Mouse (Mus musculus) liver, embryonic 11.5 days (tissue): Measurements from ENCODE around the gene Trim56. TPM values are rescaled to one million over a fixed set of nuclear protein-coding genes. Genes with fewer than 3 reads are reported as not detected.

Experiments
- ATAC-seq: fragments of 200-750 bp; cut with Nextera tagmentation; replicated peaks from 2 replicates; pipeline ENCODE4 v1.8.0; 2017; ENCODE audit warnings: moderate number of reproducible peaks, mild to moderate bottlenecking, moderate TSS enrichment, moderate library complexity; ENCODE audit not compliant: low FRiP score
- DNase-seq: peaks from one replicate; pipeline ENCODE4 v3.0.0-alpha.2; 2017; ENCODE audit warnings: low spot score
- H3K27ac ChIP-seq: fragments of 300-500 bp; sonication (generic); 2 replicates; pipeline ENCODE4 v1.5.1; 2014; ENCODE audit warnings: mild to moderate bottlenecking, low read depth, low read length, control low read depth
- H3K27me3 ChIP-seq: fragments of 300-500 bp; sonication (generic); replicated peaks from 2 replicates; pipeline ENCODE4 v1.6.1; 2014; ENCODE audit warnings: low read length, mixed read lengths; ENCODE audit not compliant: control insufficient read depth, insufficient read depth
- H3K36me3 ChIP-seq: fragments of 300-500 bp; sonication (generic); 2 replicates; pipeline ENCODE4 v1.6.1; 2014; ENCODE audit warnings: mild to moderate bottlenecking, low read length, moderate library complexity, mixed read lengths; ENCODE audit not compliant: control insufficient read depth, insufficient read depth
- H3K4me1 ChIP-seq: fragments of 300-500 bp; sonication (generic); replicated peaks from 2 replicates; pipeline ENCODE4 v1.6.1; 2014; ENCODE audit warnings: low read length, mixed read lengths; ENCODE audit not compliant: control insufficient read depth, insufficient read depth
- H3K4me2 ChIP-seq: fragments of 300-500 bp; sonication (generic); 2 replicates; pipeline ENCODE4 v1.6.1; 2014; ENCODE audit warnings: mild to moderate bottlenecking, control low read depth, moderate library complexity
- H3K4me3 ChIP-seq: fragments of 300-500 bp; sonication (generic); 2 replicates; pipeline ENCODE4 v1.5.1; 2014; ENCODE audit warnings: low read depth, low read length, control low read depth
- H3K9ac ChIP-seq: fragments of 300-500 bp; sonication (generic); 2 replicates; pipeline ENCODE4 v1.6.1; 2014; ENCODE audit warnings: low read depth, low read length, control low read depth
- H3K9me3 ChIP-seq: fragments of 300-500 bp; sonication (generic); 2 replicates; pipeline ENCODE4 v1.6.1; 2016; ENCODE audit warnings: low read length, inconsistent platforms, mixed read lengths; ENCODE audit not compliant: control insufficient read depth
- WGBS: fragments of 180-500 bp; shearing (Covaris S2); extraction: QIAGEN DNeasy Blood & Tissue Kit; methylation state at CpG from one replicate; pipeline ENCODE4 v1.1.7; 2014; 5-methylcytosine and 5-hydroxymethylcytosine counted together
- polyA plus RNA-seq: library from polyadenylated mRNA; unstranded; fragments of >200 nt; fragmentation: Nextera tagmentation; extraction: Ambion mirVana; gene quantifications from 2 replicates; pipeline ENCODE4 v1.2.1, GENCODE M21; 2014

The Trim56 gene
- polyA plus RNA-seq, 1 experiment from 2014 or later: 8.7 TPM

GRCm38 (mm10) chr5:137114891-137115561 is 983 bp downstream of the Trim56 start:
- ATAC-seq (no peak), DNase-seq (no peak)
- H3K9ac ChIP-seq: peak overlapping the region; percentile 87
- peaks cover 25% of the 10 kb centered on the region for H3K36me3 ChIP-seq
- peak overlapping the region; percentile 94 for H3K4me2 ChIP-seq
- peaks cover 36% of the 10 kb centered on the region for H3K9me3 ChIP-seq
- peaks cover 9% of the 10 kb centered on the region for H3K4me1 ChIP-seq
- no peaks in the 10 kb centered on the region for H3K27me3 ChIP-seq
- 59% methylated on average over 9 of the region's 9 CpGs for WGBS
- peak overlapping the region; percentile 93 for H3K27ac ChIP-seq
- H3K4me3 ChIP-seq: peak overlapping the region; percentile 77

- no peak overlapping the region for H3K4me2 ChIP-seq
- peaks cover 25% of the 10 kb centered on the region for H3K36me3 ChIP-seq
- ATAC-seq (no peak), DNase-seq (no peak)
- H3K9ac ChIP-seq: no peak overlapping the region
- peaks cover 39% of the 10 kb centered on the region for H3K9me3 ChIP-seq
- H3K4me3 ChIP-seq: no peak overlapping the region
- no peaks in the 10 kb centered on the region for H3K27me3 ChIP-seq
- 75% methylated on average over 5 of the region's 5 CpGs for WGBS
- no peak overlapping the region for H3K27ac ChIP-seq
- peaks cover 9% of the 10 kb centered on the region for H3K4me1 ChIP-seq
Measured at GRCm38 (mm10) chr5:137111542-137112408, 4.2 kb downstream of the Trim56 start.

- Histone ChIP-seq H3K9me3 (peaks cover 39% of the 10 kb centered on the region), H3K4me3 (no peak overlapping the region), H3K4me1 (peaks cover 9% of the 10 kb centered on the region), H3K27ac (no peak overlapping the region), H3K27me3 (no peaks in the 10 kb centered on the region), H3K9ac (no peak overlapping the region), H3K4me2 (no peak overlapping the region), H3K36me3 (peaks cover 25% of the 10 kb centered on the region)
- WGBS: 86% methylated on average over 12 of the region's 12 CpGs
- no peak for DNase-seq
- no peak for ATAC-seq
Measured at GRCm38 (mm10) chr5:137110863-137111262, 5.1 kb downstream of the Trim56 start.

- no peak overlapping the region for H3K4me3 ChIP-seq
- peaks cover 39% of the 10 kb centered on the region for H3K9me3 ChIP-seq
- peaks cover 4% of the 10 kb centered on the region for H3K4me1 ChIP-seq
- no peak overlapping the region for H3K9ac ChIP-seq
- H3K36me3 ChIP-seq: peaks cover 25% of the 10 kb centered on the region
- 57% methylated on average over 25 of the region's 25 CpGs for WGBS
- DNase-seq: no peak
- no peak for ATAC-seq
- H3K27ac ChIP-seq: no peak overlapping the region
- no peak overlapping the region for H3K4me2 ChIP-seq
- H3K27me3 ChIP-seq: no peaks in the 10 kb centered on the region
Measured at GRCm38 (mm10) chr5:137109941-137110593, 5.9 kb downstream of the Trim56 start.

GRCm38 (mm10) chr5:137108111-137108510 is 7.9 kb downstream of the Trim56 start:
- ATAC-seq (no peak), DNase-seq (no peak)
- Histone ChIP-seq H3K4me3 (no peak overlapping the region), H3K27ac (no peak overlapping the region), H3K4me2 (no peak overlapping the region), H3K9me3 (peaks cover 19% of the 10 kb centered on the region), H3K27me3 (no peaks in the 10 kb centered on the region), H3K4me1 (peaks cover 8% of the 10 kb centered on the region), H3K36me3 (peaks cover 7% of the 10 kb centered on the region), H3K9ac (no peak overlapping the region)
- 54% methylated on average over 6 of the region's 6 CpGs for WGBS

GRCm38 (mm10) chr5:137107670-137108069 is 8.3 kb downstream of the Trim56 start:
- Histone ChIP-seq H3K4me2 (no peak overlapping the region), H3K27ac (no peak overlapping the region), H3K36me3 (peaks cover 2% of the 10 kb centered on the region), H3K27me3 (no peaks in the 10 kb centered on the region), H3K9ac (no peak overlapping the region), H3K9me3 (peaks cover 15% of the 10 kb centered on the region), H3K4me3 (no peak overlapping the region), H3K4me1 (peaks cover 13% of the 10 kb centered on the region)
- ATAC-seq (no peak), DNase-seq (no peak)
- 72% methylated on average over 8 of the region's 8 CpGs for WGBS

- Histone ChIP-seq H3K9me3 (peaks cover 11% of the 10 kb centered on the region), H3K36me3 (no peaks in the 10 kb centered on the region; the same call in 1 of the 2 replicates), H3K27me3 (no peaks in the 10 kb centered on the region), H3K27ac (no peak overlapping the region), H3K4me2 (peak overlapping the region; percentile 23; the same call in 1 of the 2 replicates), H3K4me1 (peaks cover 17% of the 10 kb centered on the region), H3K4me3 (no peak overlapping the region), H3K9ac (no peak overlapping the region)
- ATAC-seq: no peak; the same call in 1 of the 2 replicates
- DNase-seq: peak; percentile 75
- 4% methylated on average over 6 of the region's 6 CpGs for WGBS
Measured at GRCm38 (mm10) chr5:137107024-137107423, 9.0 kb downstream of the Trim56 start.

- peaks cover 17% of the 10 kb centered on the region for H3K4me1 ChIP-seq
- no peak overlapping the region for H3K9ac ChIP-seq
- ATAC-seq: no peak
Measured at GRCm38 (mm10) chr5:137106434-137106833, 9.6 kb downstream of the Trim56 start.

More at GRCm38 (mm10) chr5:137106434-137106833, 9.6 kb downstream of the Trim56 start:
- no peaks in the 10 kb centered on the region for H3K36me3 ChIP-seq
- H3K4me2 ChIP-seq: no peak overlapping the region
- WGBS: 79% methylated on average over 4 of the region's 4 CpGs
- DNase-seq: no peak
- H3K27ac ChIP-seq: no peak overlapping the region
- H3K4me3 ChIP-seq: no peak overlapping the region
- peaks cover 8% of the 10 kb centered on the region; the same call in 1 of the 2 replicates for H3K9me3 ChIP-seq
- no peaks in the 10 kb centered on the region for H3K27me3 ChIP-seq
